Mouse (Mus musculus): ENCODE results near the gene Myoz2. TPM values are rescaled to one million over a fixed set of nuclear protein-coding genes. Genes with fewer than 3 reads are reported as not detected.

Gene Myoz2
- polyA plus RNA-seq (2016; fragmentation: Nextera tagmentation; extraction: Ambion mirVana), result 24.0 and 70.2 TPM in 2 replicates

DNA sequence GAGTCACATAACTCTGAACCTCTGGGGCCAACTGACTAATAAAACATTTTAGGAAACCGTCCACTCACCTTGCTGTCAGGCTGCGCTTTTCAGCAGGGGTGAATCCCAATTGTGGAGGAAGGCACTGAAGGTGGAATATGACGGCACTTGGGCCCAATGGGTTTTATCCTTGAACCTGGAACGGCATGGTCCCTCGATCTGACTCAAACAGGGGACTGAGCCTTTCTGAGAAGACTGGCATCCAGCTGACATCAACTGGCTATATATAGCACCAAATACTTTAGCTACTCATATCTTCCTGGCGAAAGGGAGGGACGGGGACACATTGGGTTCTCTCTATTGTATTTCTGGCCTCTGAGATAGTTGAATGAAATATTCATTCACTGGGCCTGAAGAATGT lies at the start of gene Myoz2:
TSS of gene Myoz2 (minus strand) at position 264 of the 400 bp plus-strand sequence.
- H3K4me3 ChIP-seq, result peak within 1 kb of the TSS; percentile 39

DNA sequence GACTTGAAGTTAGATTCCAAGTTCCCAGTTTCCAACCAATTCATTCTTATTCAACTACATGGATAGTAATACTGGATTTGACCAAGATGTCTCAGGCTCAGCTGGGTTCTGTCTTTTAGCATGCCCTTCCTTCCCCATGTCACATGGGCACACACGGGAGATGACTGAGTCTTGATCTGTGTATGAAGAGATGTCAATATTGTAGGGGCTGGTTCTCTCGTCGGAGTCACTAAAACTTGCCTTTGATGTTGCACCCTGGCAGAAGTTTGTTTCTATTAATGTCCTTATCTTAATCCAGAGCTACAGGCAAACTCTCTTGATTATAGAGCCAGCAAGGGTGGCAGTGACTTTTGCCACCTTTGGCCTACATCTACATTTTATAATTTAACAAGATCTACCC lies 46.9 kb upstream of the Myoz2 start:
- H3K36me3 ChIP-seq, result no peaks in the 10 kb centered on the region
- H3K9me3 ChIP-seq, result no peaks in the 10 kb centered on the region
- H3K4me1 ChIP-seq, result peaks cover 12% of the 10 kb centered on the region; the same call in 1 of the 2 replicates
- no peaks in the 10 kb centered on the region for H3K27me3 ChIP-seq (ENCODE audit: insufficient read depth, poor library complexity, severe bottlenecking)
- DNase-seq (ENCODE audit: low spot score), result peak; percentile 39
- no peak overlapping the region for H3K4me3 ChIP-seq
- WGBS, result 53% methylated on average over 3 of the region's 3 CpGs
- H3K27ac ChIP-seq, result no peak overlapping the region

More for the DNA sequence above, at the start of gene Myoz2:
- Histone ChIP-seq H3K27me3 (ENCODE audit: insufficient read depth, poor library complexity, severe bottlenecking) (no peaks in the 10 kb centered on the region), H3K27ac (peak within 1 kb of the TSS; percentile 81), H3K9me3 (no peaks in the 10 kb centered on the region), H3K4me1 (peaks cover 14% of the 10 kb centered on the region; the same call in 1 of the 2 replicates), H3K36me3 (no peaks in the 10 kb centered on the region)
- no peak for DNase-seq (ENCODE audit: low spot score)
- 51% methylated on average over 7 of the region's 7 CpGs for WGBS

DNA sequence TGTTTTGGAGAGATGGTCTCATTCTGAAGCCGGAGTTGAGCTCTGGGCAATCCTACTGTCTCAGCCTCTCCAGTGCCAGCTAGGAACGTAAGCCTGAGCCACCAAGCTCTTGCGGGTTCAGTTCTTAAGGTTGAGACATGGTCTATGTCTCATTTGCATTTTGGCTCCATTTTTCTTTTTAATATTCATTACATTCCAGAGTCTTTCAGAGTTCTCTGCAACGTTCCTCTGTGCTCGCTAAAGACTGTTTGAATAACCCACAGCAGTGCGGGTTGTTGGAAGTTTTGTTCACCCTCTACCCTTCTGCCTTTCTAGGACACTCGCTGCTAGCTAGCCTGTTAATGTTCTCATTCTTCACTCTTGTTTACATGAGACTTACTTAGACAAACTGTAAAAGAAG lies 46.1 kb upstream of the Myoz2 start:
- no peaks in the 10 kb centered on the region for H3K36me3 ChIP-seq
- no peaks in the 10 kb centered on the region for H3K9me3 ChIP-seq
- no peak overlapping the region for H3K4me3 ChIP-seq
- peaks cover 12% of the 10 kb centered on the region; the same call in 1 of the 2 replicates for H3K4me1 ChIP-seq
- 81% methylated on average over 7 of the region's 7 CpGs for WGBS
- DNase-seq (ENCODE audit: low spot score), result no peak
- H3K27me3 ChIP-seq (ENCODE audit: insufficient read depth, poor library complexity, severe bottlenecking), result no peaks in the 10 kb centered on the region
- H3K27ac ChIP-seq, result peak overlapping the region; percentile 19; the same call in 1 of the 2 replicates

DNA sequence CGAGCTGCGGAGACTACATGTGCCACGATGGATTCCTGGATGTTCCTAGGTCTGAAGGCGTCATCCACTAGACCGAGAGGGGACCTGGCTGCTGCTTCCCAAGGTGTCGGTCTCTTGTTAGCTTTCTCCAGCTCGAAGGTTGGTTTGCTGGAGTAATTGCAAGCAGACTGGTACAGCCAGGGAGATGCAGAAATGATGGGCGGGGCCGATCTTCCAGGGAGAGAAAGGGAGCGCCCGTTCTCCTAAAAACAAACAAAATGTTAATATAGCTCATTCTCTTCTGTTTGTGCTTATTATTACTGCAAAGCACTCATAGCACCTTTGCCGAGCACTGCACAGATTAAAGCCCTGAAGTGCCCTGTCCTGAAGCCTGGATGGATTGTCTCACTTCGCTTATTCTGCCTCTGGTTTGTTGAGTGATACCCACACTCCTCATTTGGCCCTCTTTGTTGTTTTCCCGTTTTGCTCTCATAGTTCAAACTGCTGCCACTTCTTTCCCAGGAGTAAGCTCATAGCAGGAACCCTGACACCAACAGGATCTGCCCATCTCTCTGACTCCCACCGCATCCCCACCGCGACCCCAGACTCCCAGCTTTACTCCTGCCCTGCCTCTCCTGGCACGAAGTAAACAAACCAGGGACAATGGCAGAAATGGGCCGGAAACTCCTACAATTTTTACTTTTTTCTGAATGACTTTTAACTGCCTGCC lies 45.4 kb upstream of the Myoz2 start:
- H3K27ac ChIP-seq, result peak overlapping the region; percentile 19; the same call in 1 of the 2 replicates
- WGBS, result 79% methylated on average over 19 of the region's 19 CpGs
- no peaks in the 10 kb centered on the region for H3K36me3 ChIP-seq
- H3K4me3 ChIP-seq, result no peak overlapping the region
- H3K4me1 ChIP-seq, result peaks cover 19% of the 10 kb centered on the region; the same call in 1 of the 2 replicates
- no peaks in the 10 kb centered on the region for H3K27me3 ChIP-seq (ENCODE audit: insufficient read depth, poor library complexity, severe bottlenecking)
- peak; percentile 61 for DNase-seq (ENCODE audit: low spot score)
- H3K9me3 ChIP-seq, result no peaks in the 10 kb centered on the region

DNA sequence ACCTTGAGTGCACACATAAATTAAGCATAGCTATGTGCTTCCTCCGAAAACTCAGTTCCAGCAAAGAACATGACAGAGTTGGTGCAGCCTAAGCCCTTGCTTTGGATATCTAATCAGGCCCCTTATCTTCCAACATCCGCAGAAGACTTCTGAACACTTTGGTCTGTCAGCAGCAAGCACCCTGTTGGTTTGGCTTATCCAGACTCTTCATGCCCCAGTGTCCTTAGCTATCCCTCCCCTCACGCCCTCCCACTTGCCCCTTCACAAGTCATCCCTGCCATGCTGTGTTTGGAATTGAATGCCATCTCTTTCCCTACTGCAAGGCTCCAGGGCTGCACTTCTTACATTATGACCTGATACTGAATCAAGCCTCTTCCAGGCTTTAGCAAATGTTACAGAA lies 40.9 kb upstream of the Myoz2 start:
- Histone ChIP-seq H3K9me3 (no peaks in the 10 kb centered on the region), H3K36me3 (no peaks in the 10 kb centered on the region), H3K4me1 (peaks cover 28% of the 10 kb centered on the region), H3K27me3 (ENCODE audit: insufficient read depth, poor library complexity, severe bottlenecking) (no peaks in the 10 kb centered on the region), H3K27ac (no peak overlapping the region), H3K4me3 (no peak overlapping the region)
- peak; percentile 80 for DNase-seq (ENCODE audit: low spot score)
- 25% methylated on average over 3 of the region's 3 CpGs for WGBS

DNA sequence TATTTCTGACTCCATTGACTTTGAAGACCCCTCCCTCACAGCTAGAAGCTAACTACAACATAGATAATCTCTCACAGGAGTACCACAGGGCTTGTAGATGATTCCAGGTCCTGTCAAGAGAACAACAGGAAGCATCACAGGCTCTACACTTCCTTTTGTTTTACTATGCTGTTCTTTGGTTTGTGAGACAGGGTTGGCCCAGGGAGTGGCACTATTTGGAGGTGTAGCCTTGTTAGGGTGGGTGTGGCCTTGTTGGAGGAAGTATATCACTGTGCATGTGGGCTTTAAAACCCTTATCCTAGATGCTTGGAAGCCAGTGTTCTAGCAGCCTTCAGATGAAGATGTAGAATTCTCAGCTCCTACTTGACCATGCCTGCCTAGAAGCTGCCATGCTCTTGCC lies 40.2 kb upstream of the Myoz2 start:
- no peak overlapping the region for H3K27ac ChIP-seq
- peaks cover 30% of the 10 kb centered on the region for H3K4me1 ChIP-seq
- H3K4me3 ChIP-seq, result no peak overlapping the region
- H3K36me3 ChIP-seq, result no peaks in the 10 kb centered on the region
- no peak for DNase-seq (ENCODE audit: low spot score)
- no peaks in the 10 kb centered on the region for H3K9me3 ChIP-seq
- H3K27me3 ChIP-seq (ENCODE audit: insufficient read depth, poor library complexity, severe bottlenecking), result no peaks in the 10 kb centered on the region

DNA sequence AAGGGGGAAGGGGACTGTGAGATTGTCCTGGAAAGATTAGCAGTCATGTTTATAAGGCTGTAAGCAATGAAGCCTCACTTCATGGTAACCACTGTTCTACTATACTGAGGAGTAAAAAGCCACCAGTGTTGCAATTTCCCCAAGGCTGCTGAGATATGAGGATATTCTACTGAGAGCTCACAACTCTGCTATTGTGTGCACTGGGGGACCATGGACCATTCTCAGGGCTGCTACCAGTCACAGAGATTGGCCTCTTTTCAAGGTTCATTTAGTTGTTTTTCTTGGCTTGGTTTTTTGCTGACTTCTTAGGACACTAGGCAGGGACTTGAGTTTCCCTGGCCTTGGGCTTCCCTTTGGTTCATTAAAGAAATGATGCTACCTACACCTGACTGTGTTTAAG lies 38.5 kb upstream of the Myoz2 start:
- H3K27ac ChIP-seq, result no peak overlapping the region
- no peak overlapping the region for H3K4me3 ChIP-seq
- H3K4me1 ChIP-seq, result peaks cover 30% of the 10 kb centered on the region
- DNase-seq (ENCODE audit: low spot score), result no peak
- no peaks in the 10 kb centered on the region for H3K27me3 ChIP-seq (ENCODE audit: insufficient read depth, poor library complexity, severe bottlenecking)
- H3K9me3 ChIP-seq, result no peaks in the 10 kb centered on the region
- H3K36me3 ChIP-seq, result no peaks in the 10 kb centered on the region

DNA sequence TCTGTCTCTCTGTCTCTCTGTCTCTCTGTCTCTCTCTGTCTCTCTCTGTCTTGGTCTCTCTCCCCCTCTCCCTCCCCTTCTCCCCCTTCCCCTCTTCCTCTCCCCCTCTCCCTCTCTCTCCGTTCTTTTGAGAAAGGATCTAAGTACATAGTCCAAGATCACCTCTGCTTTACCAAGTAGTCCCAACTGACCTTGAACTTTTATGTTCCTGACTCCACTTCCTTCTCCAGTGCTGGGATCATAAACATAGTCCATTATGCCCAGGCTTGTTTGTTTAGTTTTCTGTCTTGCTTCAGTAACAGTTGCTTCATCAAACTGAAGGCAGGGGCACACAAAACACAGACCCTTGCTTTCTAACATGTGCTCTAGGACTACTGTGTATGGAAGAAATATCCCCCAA lies 37.7 kb upstream of the Myoz2 start:
- no peak for DNase-seq (ENCODE audit: low spot score)
- H3K4me1 ChIP-seq, result peaks cover 30% of the 10 kb centered on the region
- H3K27ac ChIP-seq, result no peak overlapping the region; the same call in 1 of the 2 replicates
- no peaks in the 10 kb centered on the region for H3K9me3 ChIP-seq
- H3K36me3 ChIP-seq, result no peaks in the 10 kb centered on the region
- whole genome bisulfite sequencing, result no CpG with 5 or more reads among the region's 1 CpGs
- H3K4me3 ChIP-seq, result no peak overlapping the region
- H3K27me3 ChIP-seq (ENCODE audit: insufficient read depth, poor library complexity, severe bottlenecking), result no peaks in the 10 kb centered on the region

DNA sequence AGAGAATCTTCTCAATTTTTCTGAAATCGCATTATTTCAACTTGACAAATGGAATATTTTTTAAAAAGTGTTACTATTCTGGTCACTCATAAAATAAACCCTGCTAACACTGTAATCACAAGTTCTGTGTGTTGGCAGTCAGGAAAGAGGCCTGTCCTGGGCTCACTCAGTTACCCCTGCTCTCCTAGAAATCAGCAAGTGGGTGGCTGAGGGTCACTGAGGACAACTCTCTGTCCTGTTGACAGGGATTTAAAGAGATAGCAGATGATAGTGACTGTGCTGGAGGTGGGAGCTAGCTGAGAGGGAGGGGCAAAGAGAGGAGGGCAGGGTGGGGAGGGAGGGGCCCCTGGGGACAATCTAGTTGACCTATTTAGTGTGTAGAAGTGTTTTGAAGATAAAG lies 36.2 kb upstream of the Myoz2 start:
- Histone ChIP-seq H3K4me1 (peaks cover 34% of the 10 kb centered on the region), H3K27ac (0 out of 2 replicates have a peak overlapping the region, but pooled peaks have one; percentile 22), H3K27me3 (ENCODE audit: insufficient read depth, poor library complexity, severe bottlenecking) (no peaks in the 10 kb centered on the region), H3K4me3 (no peak overlapping the region), H3K9me3 (no peaks in the 10 kb centered on the region), H3K36me3 (no peaks in the 10 kb centered on the region)
- 63% methylated on average over 1 of the region's 1 CpGs for WGBS
- no peak for DNase-seq (ENCODE audit: low spot score)

DNA sequence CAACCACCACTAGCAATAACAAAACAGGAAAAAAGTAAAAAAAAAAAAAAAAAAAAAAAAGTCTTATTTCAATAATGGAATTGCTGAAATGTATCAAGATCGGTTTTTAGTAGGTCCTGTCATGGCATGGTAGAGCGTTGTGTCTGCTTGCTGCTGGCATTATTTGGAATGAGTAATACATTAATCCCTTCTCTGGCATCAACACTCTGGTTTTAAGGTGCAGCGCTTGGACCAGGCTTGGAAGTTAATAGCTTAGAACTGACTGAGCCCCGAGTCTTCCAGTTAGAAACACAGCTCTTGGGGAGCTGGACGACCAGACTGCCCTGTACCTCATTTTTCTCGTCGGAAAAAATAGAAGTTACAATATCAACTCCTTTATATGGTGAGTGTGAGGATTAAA lies 32.0 kb upstream of the Myoz2 start:
- whole genome bisulfite sequencing, result 87% methylated on average over 7 of the region's 7 CpGs
- peaks cover 44% of the 10 kb centered on the region for H3K4me1 ChIP-seq

DNA sequence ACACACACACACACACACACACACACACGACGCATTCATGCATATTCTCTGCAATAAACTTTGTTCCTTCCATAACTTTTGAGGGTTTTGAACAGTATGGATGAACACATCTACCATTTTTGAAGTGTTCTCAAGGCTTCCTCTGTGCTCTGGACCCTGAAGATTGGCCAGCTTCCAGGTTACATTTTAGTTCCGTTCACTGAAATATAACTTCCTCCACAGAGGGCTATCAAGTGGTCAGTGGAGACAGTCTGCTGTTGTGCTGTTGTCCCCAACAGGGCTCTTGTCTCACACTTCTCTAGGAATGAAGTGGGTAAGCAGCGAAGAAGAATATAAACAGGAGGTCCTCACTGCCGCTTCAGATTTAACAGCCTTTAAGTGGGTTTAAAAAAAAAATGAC lies 30.7 kb upstream of the Myoz2 start:
- 51% methylated on average over 5 of the region's 5 CpGs for WGBS
- H3K4me3 ChIP-seq, result no peak overlapping the region
- no peaks in the 10 kb centered on the region for H3K36me3 ChIP-seq
- H3K27ac ChIP-seq, result 0 out of 2 replicates have a peak overlapping the region, but pooled peaks have one; percentile 16
- no peak for DNase-seq (ENCODE audit: low spot score)
- no peaks in the 10 kb centered on the region for H3K9me3 ChIP-seq
- H3K4me1 ChIP-seq, result peaks cover 36% of the 10 kb centered on the region
- no peaks in the 10 kb centered on the region for H3K27me3 ChIP-seq (ENCODE audit: insufficient read depth, poor library complexity, severe bottlenecking)

More for the DNA sequence above, 32.0 kb upstream of the Myoz2 start:
- no peaks in the 10 kb centered on the region for H3K27me3 ChIP-seq (ENCODE audit: insufficient read depth, poor library complexity, severe bottlenecking)
- H3K4me3 ChIP-seq, result no peak overlapping the region
- no peak for DNase-seq (ENCODE audit: low spot score)
- H3K36me3 ChIP-seq, result no peaks in the 10 kb centered on the region
- H3K27ac ChIP-seq, result no peak overlapping the region
- H3K9me3 ChIP-seq, result no peaks in the 10 kb centered on the region

DNA sequence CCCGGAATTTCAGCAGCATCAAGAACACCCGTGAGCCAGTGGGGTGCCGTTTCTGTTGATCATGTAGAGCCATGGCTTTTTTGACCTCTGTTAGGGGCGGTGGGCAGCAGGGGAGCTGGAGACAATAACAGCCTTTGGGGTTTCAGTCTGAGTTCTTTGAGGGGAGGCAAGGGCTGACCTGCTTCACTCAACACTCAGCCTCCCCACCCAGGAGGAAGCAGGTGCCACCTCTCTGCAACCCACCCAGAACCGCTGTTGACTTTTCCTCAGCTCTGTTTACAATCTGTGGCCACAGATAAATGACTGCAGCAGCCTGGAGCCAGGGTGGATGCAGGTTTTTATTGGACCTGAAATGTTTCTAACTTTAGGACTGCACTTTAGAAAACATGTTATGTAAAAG lies 29.4 kb upstream of the Myoz2 start:
- H3K9me3 ChIP-seq, result no peaks in the 10 kb centered on the region
- WGBS, result 19% methylated on average over 5 of the region's 5 CpGs
- H3K27me3 ChIP-seq (ENCODE audit: insufficient read depth, poor library complexity, severe bottlenecking), result no peaks in the 10 kb centered on the region
- H3K4me1 ChIP-seq, result peaks cover 33% of the 10 kb centered on the region
- H3K4me3 ChIP-seq, result no peak overlapping the region
- no peak for DNase-seq (ENCODE audit: low spot score)
- peak overlapping the region; percentile 62 for H3K27ac ChIP-seq
- H3K36me3 ChIP-seq, result no peaks in the 10 kb centered on the region

DNA sequence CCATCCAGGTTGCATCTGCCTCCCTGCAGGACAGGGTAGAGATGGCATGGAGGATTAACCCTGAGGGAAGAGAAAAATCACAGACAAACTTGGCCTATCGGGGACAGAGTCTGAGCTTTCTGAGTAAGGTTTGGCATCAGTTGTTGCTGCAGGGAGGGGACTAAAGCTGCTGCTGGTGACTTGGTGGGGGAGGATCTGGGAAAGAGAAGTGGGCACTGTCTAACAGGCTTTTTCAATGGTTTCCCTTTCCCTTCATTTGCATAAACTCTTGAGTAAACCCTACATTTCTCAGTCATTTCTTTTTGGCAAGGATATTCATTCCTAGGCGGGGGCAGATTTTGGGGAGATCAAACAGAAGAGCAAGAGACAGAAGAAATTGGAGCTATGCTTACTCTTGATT lies 27.1 kb upstream of the Myoz2 start:
- H3K9me3 ChIP-seq, result no peaks in the 10 kb centered on the region
- no peaks in the 10 kb centered on the region for H3K36me3 ChIP-seq
- H3K4me3 ChIP-seq, result no peak overlapping the region
- WGBS, result 79% methylated on average over 2 of the region's 2 CpGs
- no peak for DNase-seq (ENCODE audit: low spot score)
- no peaks in the 10 kb centered on the region for H3K27me3 ChIP-seq (ENCODE audit: insufficient read depth, poor library complexity, severe bottlenecking)
- peak overlapping the region; percentile 22; the same call in 1 of the 2 replicates for H3K27ac ChIP-seq
- peaks cover 33% of the 10 kb centered on the region for H3K4me1 ChIP-seq
